Mouse (Mus musculus): Measurements from ENCODE around the gene Ankrd36. TPM values are rescaled to one million over a fixed set of nuclear protein-coding genes. Genes with fewer than 3 reads are reported as not detected.
A peak's percentile ranks its signal among the peaks of the same experiment; 100 is the strongest.

The Ankrd36 gene
- polyA plus RNA-seq, 1 experiment from 2014 or later = not detected

DNA sequence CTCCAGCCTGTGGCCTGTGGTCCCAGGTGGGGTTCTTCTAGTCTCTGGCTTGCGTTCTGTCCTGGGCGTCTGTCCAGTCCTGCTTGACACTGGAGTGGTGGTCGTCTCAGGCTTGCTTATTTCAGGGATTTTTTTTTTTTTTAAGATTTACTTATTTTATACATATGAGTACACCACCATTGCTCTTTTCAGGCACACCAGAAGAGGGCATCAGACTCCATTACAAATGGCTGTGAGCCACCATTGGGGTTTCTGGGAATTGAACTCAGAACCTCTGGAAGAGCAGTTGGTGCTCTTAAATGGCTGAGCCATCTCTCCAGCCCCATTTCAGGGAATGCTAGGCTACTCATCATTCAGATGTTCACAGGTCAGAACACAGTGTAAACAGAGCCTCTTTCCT lies 9.2 kb upstream of the Ankrd36 start:
- WGBS = 86% methylated on average over 3 of the region's 3 CpGs

DNA sequence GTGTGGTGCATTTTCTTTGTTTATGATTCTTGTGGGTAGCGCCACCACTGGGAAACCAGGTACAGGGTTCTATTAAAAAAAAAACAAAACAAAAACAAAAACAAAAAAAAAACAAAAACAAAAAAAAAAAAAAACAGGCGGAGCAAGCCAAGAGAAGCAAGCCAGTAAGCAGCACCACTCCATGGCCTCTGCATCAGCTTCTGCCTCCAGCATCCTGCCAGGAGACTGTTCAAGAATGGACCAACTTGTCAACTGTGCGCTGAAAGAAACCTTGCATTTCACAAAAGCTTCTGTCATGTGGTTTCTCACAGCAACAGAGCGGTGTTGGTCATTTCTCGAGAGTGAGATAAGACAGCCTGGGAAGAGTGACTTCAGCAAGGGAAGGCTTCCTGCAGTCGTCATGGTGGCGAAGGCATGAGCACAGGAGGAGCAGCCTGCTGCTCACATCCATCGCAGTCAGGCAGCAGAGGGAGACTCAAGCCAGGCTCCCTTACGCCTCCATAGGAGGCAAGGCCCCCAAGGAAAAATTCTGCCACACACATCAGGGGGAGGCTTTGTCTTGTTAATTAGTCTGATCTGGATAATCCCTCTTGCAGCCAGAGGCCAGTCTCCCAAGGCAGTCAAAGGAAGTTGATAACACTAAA lies 6.7 kb upstream of the Ankrd36 start:
- Histone ChIP-seq H3K27me3 (no peaks in the 10 kb centered on the region), H3K9me3 (no peaks in the 10 kb centered on the region), H3K4me2 (no peak overlapping the region), H3K4me3 (no peak overlapping the region), H3K9ac (no peak overlapping the region), H3K36me3 (no peaks in the 10 kb centered on the region), H3K27ac (no peak overlapping the region), H3K4me1 (replicated peaks) (peaks cover 4% of the 10 kb centered on the region)
- 0 out of 2 replicates have a peak, but pooled peaks have one; percentile 39 for ATAC-seq (ENCODE audit: low FRiP score)
- WGBS = 23% methylated on average over 9 of the region's 9 CpGs

More for the DNA sequence above, 9.2 kb upstream of the Ankrd36 start:
- Histone ChIP-seq H3K27ac (no peak overlapping the region), H3K4me1 (replicated peaks) (peaks cover 4% of the 10 kb centered on the region), H3K9ac (no peak overlapping the region), H3K9me3 (no peaks in the 10 kb centered on the region), H3K4me2 (no peak overlapping the region), H3K27me3 (no peaks in the 10 kb centered on the region), H3K4me3 (no peak overlapping the region), H3K36me3 (no peaks in the 10 kb centered on the region)
- no peak for ATAC-seq (ENCODE audit: low FRiP score)

DNA sequence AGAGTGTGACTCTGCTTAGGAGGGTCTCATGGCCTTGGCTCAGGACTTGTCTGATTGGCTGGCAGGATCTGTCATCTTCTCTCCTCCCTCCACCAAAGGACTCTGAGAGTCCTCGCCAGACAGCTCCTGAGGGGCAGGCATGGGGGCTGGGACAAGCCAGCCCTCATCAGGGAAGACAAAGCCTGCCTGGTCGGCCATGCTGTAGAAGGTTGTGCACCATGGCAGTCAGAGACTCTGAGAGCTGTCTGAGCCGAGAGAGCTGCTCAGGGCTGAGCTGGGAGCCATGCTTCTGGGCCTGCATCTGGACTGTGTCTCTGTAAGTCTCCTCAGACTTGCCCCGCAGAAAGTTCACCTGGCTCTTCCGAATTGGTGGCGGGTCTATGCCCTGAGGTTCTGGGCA lies 5.6 kb upstream of the Ankrd36 start:
- Histone ChIP-seq H3K4me3 (no peak overlapping the region), H3K4me1 (replicated peaks) (peaks cover 4% of the 10 kb centered on the region), H3K4me2 (no peak overlapping the region), H3K36me3 (no peaks in the 10 kb centered on the region), H3K27ac (no peak overlapping the region), H3K9ac (no peak overlapping the region), H3K9me3 (no peaks in the 10 kb centered on the region), H3K27me3 (no peaks in the 10 kb centered on the region)
- 69% methylated on average over 6 of the region's 6 CpGs for WGBS
- ATAC-seq (ENCODE audit: low FRiP score) = no peak

DNA sequence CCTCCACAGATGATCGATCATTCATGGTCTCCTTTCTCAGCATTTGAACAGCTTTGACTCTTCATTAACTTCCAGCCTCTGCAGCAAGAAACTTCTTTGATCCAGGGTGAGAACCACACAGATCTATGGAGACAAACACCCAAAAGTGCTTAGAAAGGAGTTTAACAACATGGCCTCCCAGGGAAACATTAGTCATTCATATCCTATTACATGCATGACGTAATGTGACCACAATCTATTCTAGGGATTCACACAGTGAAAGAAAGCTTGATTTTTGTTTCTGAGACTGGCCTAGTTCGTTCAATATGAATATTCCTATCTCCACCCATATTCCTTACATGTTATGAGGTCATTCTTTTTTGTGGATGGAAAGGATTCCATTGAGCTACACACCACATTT lies 3.9 kb upstream of the Ankrd36 start:
- H3K36me3 ChIP-seq = no peaks in the 10 kb centered on the region
- ATAC-seq (ENCODE audit: low FRiP score) = no peak
- peaks cover 4% of the 10 kb centered on the region for H3K4me1 ChIP-seq (replicated peaks)
- WGBS = 91% methylated on average over 3 of the region's 3 CpGs
- H3K9ac ChIP-seq = no peak overlapping the region
- no peak overlapping the region for H3K4me2 ChIP-seq
- H3K27ac ChIP-seq = no peak overlapping the region
- no peaks in the 10 kb centered on the region for H3K9me3 ChIP-seq
- H3K4me3 ChIP-seq = no peak overlapping the region
- no peaks in the 10 kb centered on the region for H3K27me3 ChIP-seq

DNA sequence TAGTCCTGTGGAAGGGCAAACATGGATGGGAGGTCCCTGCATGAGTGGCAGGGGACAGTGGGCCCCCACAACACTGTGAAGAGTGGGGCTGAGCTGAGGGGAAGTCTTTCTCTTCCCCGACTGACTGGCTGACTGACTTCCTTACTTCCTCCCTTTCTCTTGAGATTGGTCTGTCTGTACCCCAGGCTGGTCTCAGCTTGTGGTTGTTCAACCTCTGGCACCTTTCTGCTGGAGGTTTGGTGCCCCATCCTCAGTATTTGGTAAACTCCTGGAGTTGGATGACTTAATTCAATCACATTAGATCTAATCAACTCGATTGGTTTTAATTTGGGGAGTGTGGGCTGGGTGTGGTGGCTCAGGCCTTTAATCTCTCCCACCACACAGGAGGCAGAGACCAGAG lies 3.0 kb upstream of the Ankrd36 start:
- Histone ChIP-seq H3K4me2 (no peak overlapping the region), H3K9me3 (no peaks in the 10 kb centered on the region), H3K4me3 (no peak overlapping the region), H3K4me1 (replicated peaks) (peaks cover 4% of the 10 kb centered on the region), H3K9ac (no peak overlapping the region), H3K36me3 (no peaks in the 10 kb centered on the region), H3K27ac (no peak overlapping the region), H3K27me3 (no peaks in the 10 kb centered on the region)
- no peak for ATAC-seq (ENCODE audit: low FRiP score)
- 83% methylated on average over 2 of the region's 2 CpGs for WGBS

DNA sequence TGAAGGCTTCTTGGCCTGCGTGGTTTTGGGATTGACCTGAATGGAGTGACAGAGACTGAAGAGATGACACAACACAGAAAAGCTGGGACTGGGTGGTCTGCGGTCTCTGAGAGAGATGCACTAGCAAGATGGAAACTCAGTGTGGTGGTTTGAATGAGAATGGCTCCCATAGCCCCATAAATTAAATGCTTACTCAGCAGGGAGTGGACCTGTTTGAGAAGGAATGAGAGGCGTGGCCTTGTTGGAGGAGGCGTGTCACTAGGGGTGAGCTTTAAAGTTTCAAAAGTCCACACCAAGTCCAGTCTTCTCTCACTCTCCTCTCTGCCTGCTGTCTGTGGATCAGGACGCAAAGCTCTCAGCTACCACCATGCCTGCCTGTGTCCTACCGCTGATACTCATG lies 1.8 kb upstream of the Ankrd36 start:
- Histone ChIP-seq H3K27ac (no peak overlapping the region), H3K36me3 (no peaks in the 10 kb centered on the region), H3K4me2 (no peak overlapping the region), H3K4me1 (replicated peaks) (peaks cover 4% of the 10 kb centered on the region), H3K4me3 (no peak overlapping the region), H3K9ac (no peak overlapping the region), H3K27me3 (no peaks in the 10 kb centered on the region), H3K9me3 (no peaks in the 10 kb centered on the region)
- no peak for ATAC-seq (ENCODE audit: low FRiP score)
- WGBS = 98% methylated on average over 6 of the region's 6 CpGs

DNA sequence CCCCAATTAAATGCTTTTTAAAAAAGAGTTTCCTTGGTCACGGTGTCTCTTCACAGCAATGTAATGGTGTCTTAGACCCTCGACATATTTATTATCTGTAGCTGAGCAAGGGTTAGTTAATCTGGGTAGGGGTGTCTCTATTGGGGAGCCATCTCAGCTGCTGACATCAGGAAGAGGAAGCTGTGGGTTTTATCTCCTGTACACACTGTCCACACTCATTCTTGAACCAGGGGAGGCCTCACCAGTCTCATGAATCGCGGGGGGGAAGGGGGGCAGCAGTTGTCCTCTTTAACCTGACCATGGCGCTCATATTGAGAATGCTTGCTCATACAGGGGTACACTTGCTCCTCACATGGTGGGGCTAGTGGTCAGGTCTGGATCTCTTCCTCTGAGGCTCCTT lies 1.4 kb upstream of the Ankrd36 start:
- Histone ChIP-seq H3K36me3 (no peaks in the 10 kb centered on the region), H3K9ac (no peak overlapping the region), H3K27ac (no peak overlapping the region), H3K4me2 (no peak overlapping the region), H3K9me3 (no peaks in the 10 kb centered on the region), H3K4me1 (replicated peaks) (no peaks in the 10 kb centered on the region), H3K27me3 (no peaks in the 10 kb centered on the region), H3K4me3 (no peak overlapping the region)
- 96% methylated on average over 5 of the region's 5 CpGs for WGBS
- ATAC-seq (ENCODE audit: low FRiP score) = no peak

DNA sequence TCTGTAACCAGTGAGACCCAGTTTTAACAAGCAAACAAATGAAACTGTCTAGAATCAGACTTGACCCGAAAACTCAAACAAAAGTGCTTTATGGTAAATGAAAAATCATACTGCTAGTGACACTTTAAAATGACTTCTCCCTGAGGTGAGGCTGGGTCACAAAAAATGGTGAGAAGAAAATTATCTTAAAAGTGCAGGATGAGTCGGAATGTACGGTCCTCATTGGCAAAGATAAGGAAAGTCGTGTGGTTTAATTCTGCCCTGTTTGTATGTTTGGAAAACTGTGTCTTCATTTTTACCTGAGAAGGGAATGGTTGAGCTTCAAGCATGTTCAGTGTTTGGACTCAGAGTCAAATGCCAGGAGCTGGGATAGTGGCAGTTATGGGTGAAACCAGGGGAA lies 2.4 kb downstream of the Ankrd36 start:
- Histone ChIP-seq H3K9me3 (no peaks in the 10 kb centered on the region), H3K27me3 (no peaks in the 10 kb centered on the region), H3K4me1 (replicated peaks) (no peaks in the 10 kb centered on the region), H3K9ac (no peak overlapping the region), H3K36me3 (no peaks in the 10 kb centered on the region), H3K4me2 (no peak overlapping the region), H3K27ac (no peak overlapping the region), H3K4me3 (no peak overlapping the region)
- ATAC-seq (ENCODE audit: low FRiP score) = no peak
- 96% methylated on average over 4 of the region's 4 CpGs for WGBS

DNA sequence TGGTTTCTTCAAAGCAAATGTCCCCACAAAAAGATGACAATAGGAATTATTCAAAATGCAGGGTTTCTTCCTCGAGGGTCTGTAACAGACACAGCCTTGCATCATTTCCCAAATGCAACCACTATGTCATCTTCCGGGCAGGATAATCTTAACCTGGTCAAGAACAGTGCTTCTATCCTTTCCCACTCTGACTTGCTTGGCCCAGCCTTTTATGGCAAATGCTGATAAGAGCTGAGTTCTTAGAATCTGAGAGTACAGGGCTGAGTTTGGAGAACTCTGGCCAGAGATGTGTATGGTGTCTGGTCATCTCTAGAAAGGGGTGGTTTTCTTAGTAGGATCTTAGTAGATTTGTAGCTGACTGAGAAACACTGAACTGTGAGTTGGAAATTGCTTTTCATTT lies 4.3 kb downstream of the Ankrd36 start:
- Histone ChIP-seq H3K9ac (no peak overlapping the region), H3K9me3 (no peaks in the 10 kb centered on the region), H3K27ac (no peak overlapping the region), H3K4me1 (replicated peaks) (no peaks in the 10 kb centered on the region), H3K4me3 (no peak overlapping the region), H3K36me3 (no peaks in the 10 kb centered on the region), H3K27me3 (no peaks in the 10 kb centered on the region), H3K4me2 (no peak overlapping the region)
- ATAC-seq (ENCODE audit: low FRiP score) = no peak
- WGBS = 85% methylated on average over 2 of the region's 2 CpGs

DNA sequence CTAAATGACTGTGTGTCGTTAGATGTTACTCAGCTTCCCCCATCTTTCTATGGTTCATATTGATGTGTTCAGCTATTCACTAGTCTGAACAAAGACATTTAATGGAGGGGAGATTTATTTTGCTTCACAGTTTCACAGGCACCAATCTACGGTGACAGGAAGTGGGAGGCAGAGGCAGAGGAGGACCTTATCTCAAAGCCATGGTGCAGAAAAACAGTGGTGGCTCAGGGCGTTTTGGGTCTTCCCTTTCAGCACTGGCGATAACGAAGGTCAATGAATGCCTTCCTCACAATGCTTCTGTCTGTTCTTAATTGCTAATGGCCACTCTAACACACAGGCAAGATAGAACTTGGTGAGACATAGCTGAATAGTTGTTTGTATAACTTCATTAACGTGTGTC lies 5.6 kb downstream of the Ankrd36 start:
- no peaks in the 10 kb centered on the region for H3K4me1 ChIP-seq (replicated peaks)
- no peaks in the 10 kb centered on the region for H3K27me3 ChIP-seq
- no peak overlapping the region for H3K4me3 ChIP-seq
- 83% methylated on average over 6 of the region's 6 CpGs for WGBS
- no peak overlapping the region for H3K27ac ChIP-seq
- no peaks in the 10 kb centered on the region for H3K9me3 ChIP-seq
- no peak overlapping the region for H3K4me2 ChIP-seq
- no peaks in the 10 kb centered on the region for H3K36me3 ChIP-seq
- no peak for ATAC-seq (ENCODE audit: low FRiP score)
- H3K9ac ChIP-seq = no peak overlapping the region

DNA sequence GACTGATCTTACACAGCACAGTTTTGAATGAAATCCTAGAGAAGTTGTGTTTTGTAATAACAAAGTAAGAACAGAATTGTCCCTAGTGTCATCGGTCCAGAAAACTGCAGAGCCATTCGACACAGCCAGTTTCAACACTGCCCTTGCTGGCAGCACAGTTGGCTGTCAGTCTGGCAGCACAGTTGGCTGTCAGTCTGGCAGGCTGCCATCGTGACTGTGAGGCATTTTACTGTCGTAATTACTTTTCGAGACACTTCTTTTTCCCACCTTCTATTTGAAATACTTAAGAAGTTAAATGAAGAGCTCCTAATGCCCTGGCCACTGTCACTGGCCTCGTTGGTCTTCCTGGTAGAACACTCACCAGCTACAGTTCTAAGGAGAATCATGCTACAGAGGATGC lies 22.9 kb downstream of the Ankrd36 start:
- no peaks in the 10 kb centered on the region for H3K27me3 ChIP-seq
- no peaks in the 10 kb centered on the region for H3K9me3 ChIP-seq
- 68% methylated on average over 6 of the region's 6 CpGs for WGBS
- ATAC-seq (ENCODE audit: low FRiP score) = no peak
- H3K36me3 ChIP-seq = no peaks in the 10 kb centered on the region
- H3K4me2 ChIP-seq = no peak overlapping the region
- H3K4me1 ChIP-seq (replicated peaks) = no peaks in the 10 kb centered on the region
- H3K9ac ChIP-seq = no peak overlapping the region
- no peak overlapping the region for H3K27ac ChIP-seq
- no peak overlapping the region for H3K4me3 ChIP-seq

DNA sequence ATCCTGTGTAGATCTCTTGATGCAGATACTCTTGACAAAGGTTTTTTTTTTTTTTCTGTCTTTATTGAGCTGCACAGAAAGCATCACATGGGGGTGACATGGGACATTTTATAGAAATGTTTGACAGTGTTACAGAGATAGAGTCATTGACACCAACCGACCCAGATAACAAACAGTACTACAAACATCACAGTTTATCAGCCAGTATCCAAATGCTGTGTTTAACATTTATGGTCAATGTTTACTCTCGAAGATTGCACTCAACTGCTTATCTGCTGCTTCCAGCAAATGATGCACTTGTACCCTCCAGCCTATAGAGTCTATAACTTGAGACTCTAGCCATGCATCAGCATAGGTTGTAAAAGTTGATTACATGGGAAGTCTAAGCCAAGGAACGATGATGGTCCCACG lies 25.9 kb downstream of the Ankrd36 start:
- no peak overlapping the region for H3K27ac ChIP-seq
- H3K4me1 ChIP-seq (replicated peaks) = no peaks in the 10 kb centered on the region
- no peaks in the 10 kb centered on the region for H3K27me3 ChIP-seq
- 93% methylated on average over 4 of the region's 4 CpGs for WGBS
- H3K4me2 ChIP-seq = no peak overlapping the region
- H3K9ac ChIP-seq = no peak overlapping the region
- H3K9me3 ChIP-seq = no peaks in the 10 kb centered on the region
- ATAC-seq (ENCODE audit: low FRiP score) = no peak
- no peaks in the 10 kb centered on the region for H3K36me3 ChIP-seq
- H3K4me3 ChIP-seq = no peak overlapping the region

DNA sequence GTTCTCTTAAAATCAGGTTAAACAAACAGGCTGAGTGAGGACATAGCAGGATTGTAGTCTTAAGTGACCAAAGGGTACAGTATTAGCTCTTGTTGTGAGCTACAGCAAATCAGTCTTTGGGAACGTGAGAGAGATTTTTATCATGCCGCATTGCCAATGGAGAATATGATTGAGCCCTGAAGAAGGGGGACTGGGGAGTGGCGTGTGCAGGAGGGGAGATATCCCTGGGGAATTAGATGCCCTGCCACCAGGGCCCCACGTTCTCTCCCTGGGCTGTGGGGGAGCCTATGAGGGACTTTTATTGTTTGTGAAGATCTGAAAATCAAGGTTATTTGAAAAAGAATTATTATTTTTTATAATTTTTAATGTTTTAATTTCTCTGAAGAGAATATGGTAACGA lies 26.3 kb downstream of the Ankrd36 start:
- no peak overlapping the region for H3K27ac ChIP-seq

More for the DNA sequence above, 26.3 kb downstream of the Ankrd36 start:
- Histone ChIP-seq H3K4me1 (replicated peaks) (no peaks in the 10 kb centered on the region), H3K36me3 (no peaks in the 10 kb centered on the region), H3K4me2 (no peak overlapping the region), H3K9ac (no peak overlapping the region), H3K27me3 (no peaks in the 10 kb centered on the region), H3K4me3 (no peak overlapping the region), H3K9me3 (no peaks in the 10 kb centered on the region)
- no peak for ATAC-seq (ENCODE audit: low FRiP score)
- 90% methylated on average over 5 of the region's 5 CpGs for WGBS
